Mouse (Mus musculus): ENCODE measurements around the gene Spire2.

- TF ChIP-seq CTCF (IDR thresholded peaks at IDR 0.05) (no peak), EP300 (IDR thresholded peaks at IDR 0.05) (no peak)
Observed at GRCm38 (mm10) chr8:123342911-123343310, 10.4 kb downstream of the Spire2 start.
